Mouse (Mus musculus) ES-E14 (cell line): ENCODE measurements around the gene Wnt2b. TPM values are rescaled to one million over a fixed set of nuclear protein-coding genes. Genes with fewer than 3 reads are reported as not detected.

Source experiments
- DNase-seq: peaks from one replicate; pipeline ENCODE4 v3.0.0-alpha.2; 2013; ENCODE audit warnings: low read depth, low spot score
- H3K27ac ChIP-seq: 2 replicates; pipeline ENCODE4 v1.5.1; 2012; ENCODE audit warnings: low read depth, mild to moderate bottlenecking, low read length, moderate library complexity, mixed read lengths; ENCODE audit not compliant: poor library complexity, insufficient read depth, severe bottlenecking
- H3K36me3 ChIP-seq: 2 replicates; pipeline ENCODE4 v1.6.1; 2012; ENCODE audit warnings: mild to moderate bottlenecking, low read length, moderate library complexity, mixed read lengths; ENCODE audit not compliant: control insufficient read depth, poor library complexity, insufficient read depth, severe bottlenecking
- H3K4me1 ChIP-seq, 2 experiments: fragments of 150-350 bp in 1 of 2; sonication (generic) in 1 of 2; 2 replicates each; pipeline ENCODE4 v1.6.1; 2012; ENCODE audit warnings: low read length in 2 of 2, mild to moderate bottlenecking in 1 of 2, mixed read lengths in 1 of 2; ENCODE audit not compliant: control insufficient read depth in 2 of 2, insufficient read depth in 2 of 2, poor library complexity in 1 of 2
- H3K4me3 ChIP-seq, 2 experiments: fragments of 150-350 bp in 1 of 2; sonication (generic) in 1 of 2; 2 replicates each; pipeline ENCODE4 v1.5.1; 2012; ENCODE audit warnings: low read length in 2 of 2, low read depth in 1 of 2, mild to moderate bottlenecking in 1 of 2, mixed read lengths in 1 of 2; ENCODE audit not compliant: insufficient read depth in 1 of 2, poor library complexity in 1 of 2, severe bottlenecking in 1 of 2
- H3K9ac ChIP-seq: 2 replicates; pipeline ENCODE4 v1.6.1; 2012; ENCODE audit warnings: low read depth, mild to moderate bottlenecking, low read length, mixed read lengths; ENCODE audit not compliant: poor library complexity, insufficient read depth, severe bottlenecking
- H3K9me3 ChIP-seq: fragments of 150-350 bp; sonication (generic); 2 replicates; pipeline ENCODE4 v1.6.1; 2012; ENCODE audit warnings: low read depth, mild to moderate bottlenecking, low read length; ENCODE audit not compliant: control insufficient read depth, insufficient read depth
- CHD2 ChIP-seq: IDR thresholded peaks from 2 replicates; pipeline ENCODE4 v1.6.1; 2014; ENCODE audit warnings: mild to moderate bottlenecking, low read depth, low read length, inconsistent platforms
- HCFC1 ChIP-seq: IDR thresholded peaks from 2 replicates; pipeline ENCODE4 v1.6.1; 2012; ENCODE audit warnings: low read length, inconsistent platforms, borderline replicate concordance; ENCODE audit not compliant: insufficient read depth
- MAFK ChIP-seq: IDR thresholded peaks from 2 replicates; pipeline ENCODE4 v1.6.1; 2014; ENCODE audit warnings: mild to moderate bottlenecking, low read depth, low read length, inconsistent platforms; ENCODE audit not compliant: insufficient read depth
- ZC3H11A ChIP-seq: IDR thresholded peaks from 2 replicates; pipeline ENCODE4 v1.6.1; 2012; ENCODE audit warnings: low read depth, mild to moderate bottlenecking, inconsistent platforms, low read length, borderline replicate concordance
- ZNF384 ChIP-seq: IDR thresholded peaks from 2 replicates; pipeline ENCODE4 v1.6.1; 2012; ENCODE audit warnings: low read depth, low read length, inconsistent platforms
- in situ Hi-C, 2 experiments: fragments of 600-800 bp; cut with MboI; formaldehyde crosslinking; loops; one replicate each; pipeline ENCODE4 v1.15.1; 2025; ENCODE audit warnings: low sequenced_read_pairs in 2 of 2, inconsistent platforms in 1 of 2; ENCODE audit not compliant: unreplicated experiment in 2 of 2
- total RNA-seq: library from RNA; depleted of rRNA; stranded (reverse); fragments of 300-350 nt; gene quantifications from 2 replicates; pipeline ENCODE4 v1.2.3, GENCODE M21; 2012; rRNA removed

Wnt2b gene
- 1.1 and 1.3 TPM in 2 replicates for total RNA-seq

DNA sequence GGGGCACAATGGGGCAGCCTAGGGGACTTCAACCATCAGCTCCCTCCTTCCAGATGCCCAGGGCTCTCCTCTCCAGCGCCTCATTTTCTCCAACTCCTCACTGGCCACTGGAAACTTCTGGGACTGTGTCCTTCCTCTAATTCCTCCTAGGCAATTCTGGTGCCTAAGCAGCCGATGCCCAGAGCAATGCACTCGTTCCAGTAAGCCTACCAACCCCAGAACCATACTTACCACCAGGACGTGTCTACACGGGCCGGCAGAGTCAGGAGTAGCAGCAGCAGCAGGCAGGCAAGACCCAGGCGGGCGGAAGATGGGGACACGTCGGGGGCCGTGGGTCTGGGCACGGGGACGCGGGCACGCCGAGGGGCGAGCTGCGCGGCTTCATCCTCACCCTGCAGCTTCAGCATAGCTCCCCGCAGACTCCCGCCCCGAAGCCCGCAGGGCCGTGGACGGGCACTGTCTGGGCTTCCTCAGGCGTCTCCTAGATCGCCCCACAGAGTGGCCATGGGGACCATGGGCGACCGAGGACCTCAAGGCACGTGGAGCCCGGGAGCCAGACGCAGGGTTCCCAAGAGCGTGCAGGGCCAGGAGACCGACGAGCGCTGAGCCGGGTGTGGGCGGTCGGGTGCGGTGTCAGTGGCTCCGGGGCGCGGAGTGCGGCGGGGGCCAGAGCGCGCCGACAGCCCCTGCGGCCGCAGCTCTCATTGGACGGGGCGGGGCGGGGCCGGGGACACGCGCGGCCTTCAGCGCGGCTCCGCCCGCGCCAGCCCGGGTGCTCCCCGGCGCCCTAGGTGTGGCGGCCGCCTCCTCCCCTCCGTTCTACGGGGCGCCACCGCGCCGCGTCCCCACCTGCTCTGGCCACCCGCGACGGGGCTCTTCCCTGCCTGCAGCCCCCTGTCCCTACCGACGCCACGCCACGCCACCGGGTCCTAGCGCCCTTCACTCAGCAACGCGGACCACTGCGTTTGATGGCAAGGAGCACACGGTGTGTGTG lies at the start of gene Wnt2b:
TSS of gene Wnt2b (minus strand) at position 856 of the 994 bp plus-strand sequence.
- H3K36me3 ChIP-seq = no peaks in the 10 kb centered on the region
- no peak for DNase-seq
- H3K9ac ChIP-seq = peak within 1 kb of the TSS; percentile 67; the same call in 1 of the 2 replicates
- in situ Hi-C loops = no loop called here
- no peak within 1 kb of the TSS for H3K27ac ChIP-seq
- peak within 1 kb of the TSS; percentile 60 to 61 for H3K4me3 ChIP-seq
- H3K4me1 ChIP-seq = peaks cover 0 to 6% of the 10 kb centered on the region in 2 experiments; a peak in 1 of 4 replicates
- H3K9me3 ChIP-seq = no peaks in the 10 kb centered on the region
- TF ChIP-seq CHD2 (no peak), HCFC1 (no peak), MAFK (no peak), ZC3H11A (no peak), ZNF384 (no peak)

DNA sequence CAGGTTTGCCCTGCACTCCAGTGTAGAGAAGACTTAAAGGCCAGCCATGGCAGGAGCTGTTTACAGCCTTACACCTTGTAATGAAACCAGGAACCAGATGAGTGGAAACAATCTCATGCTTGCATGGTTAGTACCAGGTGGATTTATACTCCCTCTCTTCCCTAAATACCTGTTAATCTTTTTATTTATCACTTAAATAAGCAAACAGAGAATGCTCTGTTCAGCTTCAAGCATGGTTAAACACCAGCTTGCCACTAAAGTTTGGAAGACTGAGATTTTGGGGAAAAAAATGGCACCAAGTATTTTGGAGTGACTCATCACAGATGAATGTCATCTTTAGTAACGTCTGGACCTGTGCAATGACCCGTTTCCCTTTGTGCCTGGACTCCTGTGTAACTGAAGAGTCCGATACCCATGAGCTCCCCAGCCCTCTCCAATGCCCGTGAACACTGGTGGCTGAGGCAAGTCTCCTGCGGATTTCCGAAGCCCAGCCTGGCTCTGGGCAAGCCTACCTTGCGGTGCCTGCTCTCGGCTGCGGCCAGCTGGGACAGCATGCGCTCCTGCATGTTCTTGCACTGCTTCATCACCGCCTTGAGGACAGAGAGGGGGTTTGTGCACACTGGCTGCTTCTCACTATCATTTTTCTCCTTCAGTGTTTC lies 49.1 kb upstream of the Wnt2b start:
- H3K4me3 ChIP-seq = no peak overlapping the region
- no peak overlapping the region for H3K9ac ChIP-seq
- H3K27ac ChIP-seq = no peak overlapping the region
- in situ Hi-C loops = no loop called here
- no peak for DNase-seq
- TF ChIP-seq CHD2 (no peak), ZNF384 (no peak), HCFC1 (no peak), MAFK (no peak), ZC3H11A (no peak)
- no peaks in the 10 kb centered on the region; a peak in 1 of 4 replicates for H3K4me1 ChIP-seq
- H3K36me3 ChIP-seq = peaks cover 8% of the 10 kb centered on the region
- H3K9me3 ChIP-seq = no peaks in the 10 kb centered on the region

DNA sequence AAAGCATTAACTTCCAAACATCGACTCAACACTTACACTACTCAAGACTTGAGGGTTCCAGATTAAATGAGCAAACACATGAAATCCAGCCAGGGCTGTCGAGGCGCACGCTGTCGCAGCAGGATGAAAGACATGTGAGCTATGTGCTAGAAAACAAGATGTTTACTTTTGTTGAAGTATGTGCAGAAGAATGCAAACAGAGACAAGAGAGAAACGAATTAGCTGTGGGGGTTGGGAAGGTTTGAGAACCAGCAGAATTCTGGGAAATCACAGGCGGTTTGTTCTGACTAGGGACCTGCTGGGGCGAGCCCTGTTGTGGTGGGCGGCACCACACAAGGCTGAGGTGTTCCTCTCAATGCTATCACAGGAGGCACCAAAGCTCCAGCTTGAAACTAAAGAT lies 46.3 kb upstream of the Wnt2b start:
- Histone ChIP-seq H3K27ac (no peak overlapping the region), H3K4me3 (no peak overlapping the region), H3K9ac (no peak overlapping the region), H3K4me1 (peaks cover 0 to 4% of the 10 kb centered on the region in 2 experiments; a peak in 2 of 4 replicates), H3K9me3 (no peaks in the 10 kb centered on the region), H3K36me3 (peaks cover 14% of the 10 kb centered on the region)
- in situ Hi-C loops = no loop called here
- DNase-seq = no peak
- no peak for TF ChIP-seq HCFC1
- TF ChIP-seq MAFK = no peak
- TF ChIP-seq CHD2 = no peak
- no peak for TF ChIP-seq ZNF384
- TF ChIP-seq ZC3H11A = no peak

DNA sequence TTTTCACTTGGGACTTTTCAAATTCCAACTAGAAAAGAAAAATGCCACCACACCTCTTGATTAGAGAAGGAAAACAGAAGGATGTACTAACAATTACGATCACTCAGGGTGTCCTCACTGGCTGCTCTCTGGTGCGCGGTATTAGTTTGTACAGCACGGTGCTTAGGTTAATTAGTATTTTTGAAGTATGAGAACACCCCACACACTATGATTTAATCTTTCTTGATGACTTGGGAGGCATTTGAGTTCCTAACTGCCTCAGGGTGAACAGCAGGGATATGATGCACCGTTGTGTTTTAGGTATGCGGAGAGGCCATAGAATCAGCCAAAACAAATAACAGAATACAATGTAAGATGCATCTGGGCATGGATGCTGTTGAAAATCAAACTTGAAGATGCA lies 44.4 kb upstream of the Wnt2b start:
- no peaks in the 10 kb centered on the region for H3K9me3 ChIP-seq
- no peak for DNase-seq
- in situ Hi-C loops = no loop called here
- H3K4me3 ChIP-seq = no peak overlapping the region
- H3K36me3 ChIP-seq = peaks cover 14% of the 10 kb centered on the region
- H3K4me1 ChIP-seq = peaks cover 0 to 4% of the 10 kb centered on the region in 2 experiments; a peak in 2 of 4 replicates
- H3K9ac ChIP-seq = no peak overlapping the region
- TF ChIP-seq ZC3H11A (no peak), MAFK (no peak), CHD2 (no peak), HCFC1 (no peak), ZNF384 (no peak)
- H3K27ac ChIP-seq = no peak overlapping the region
